Mouse (Mus musculus): ENCODE data around the gene Eid2. TPM values are rescaled to one million over a fixed set of nuclear protein-coding genes. Genes with fewer than 3 reads are reported as not detected.

Gene Eid2
- polyA plus RNA-seq, 1 experiment from 2014 or later = 10.9 TPM

DNA sequence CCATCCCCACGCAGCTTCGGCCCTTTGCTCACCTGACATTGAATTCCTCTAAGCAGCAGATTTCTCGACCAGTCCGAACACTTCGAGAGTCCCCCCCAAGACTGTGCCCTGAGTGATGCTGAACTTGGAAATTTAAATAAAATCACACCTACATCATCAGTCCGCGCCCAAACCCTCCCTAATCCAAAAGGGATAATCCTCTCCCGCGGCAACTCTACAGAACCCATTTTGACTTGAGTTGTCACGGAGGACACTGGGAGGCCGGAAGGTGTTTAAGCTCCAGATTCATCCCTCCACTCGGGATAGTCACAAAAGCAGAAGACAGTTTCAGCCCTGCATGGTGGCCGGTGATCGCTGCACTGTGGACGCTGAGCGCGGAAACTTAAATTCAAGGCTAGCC, 15.7 kb upstream of the Eid2 start:
- no peak overlapping the region for H3K4me2 ChIP-seq (ENCODE audit: low read length)
- H3K27me3 ChIP-seq (ENCODE audit: insufficient read depth, low read length) = no peaks in the 10 kb centered on the region
- no peak overlapping the region for H3K9ac ChIP-seq (ENCODE audit: low read depth, low read length)
- 86% methylated on average over 17 of the region's 17 CpGs for WGBS
- H3K36me3 ChIP-seq (ENCODE audit: insufficient read depth, low read length) = no peaks in the 10 kb centered on the region
- H3K9me3 ChIP-seq (replicated peaks; ENCODE audit: low read length) = no peaks in the 10 kb centered on the region
- ATAC-seq (replicated peaks; ENCODE audit: low FRiP score, low read depth) (no peak), DNase-seq (ENCODE audit: low spot score) (no peak)
- no peaks in the 10 kb centered on the region for H3K4me1 ChIP-seq (replicated peaks; ENCODE audit: insufficient read depth, low read length)
- H3K4me3 ChIP-seq (replicated peaks; ENCODE audit: low read depth, low read length) = no peak overlapping the region
- H3K27ac ChIP-seq = no peak overlapping the region
- no peak for TF ChIP-seq CTCF (IDR thresholded peaks at IDR 0.05; ENCODE audit: low read depth)

GRCm38 (mm10) chr7:28254591-28254990, 13.1 kb upstream of the Eid2 start:
- Histone ChIP-seq H3K36me3 (ENCODE audit: insufficient read depth, low read length) (no peaks in the 10 kb centered on the region), H3K27ac (no peak overlapping the region), H3K4me3 (replicated peaks; ENCODE audit: low read depth, low read length) (no peak overlapping the region), H3K27me3 (ENCODE audit: insufficient read depth, low read length) (no peaks in the 10 kb centered on the region), H3K9ac (ENCODE audit: low read depth, low read length) (no peak overlapping the region), H3K4me2 (ENCODE audit: low read length) (no peak overlapping the region), H3K4me1 (replicated peaks; ENCODE audit: insufficient read depth, low read length) (no peaks in the 10 kb centered on the region), H3K9me3 (replicated peaks; ENCODE audit: low read length) (no peaks in the 10 kb centered on the region)
- no peak for DNase-seq (ENCODE audit: low spot score)
- 81% methylated on average over 6 of the region's 6 CpGs for WGBS
- ATAC-seq (replicated peaks; ENCODE audit: low FRiP score, low read depth) = no peak
- no peak for TF ChIP-seq CTCF (IDR thresholded peaks at IDR 0.05; ENCODE audit: low read depth)

DNA sequence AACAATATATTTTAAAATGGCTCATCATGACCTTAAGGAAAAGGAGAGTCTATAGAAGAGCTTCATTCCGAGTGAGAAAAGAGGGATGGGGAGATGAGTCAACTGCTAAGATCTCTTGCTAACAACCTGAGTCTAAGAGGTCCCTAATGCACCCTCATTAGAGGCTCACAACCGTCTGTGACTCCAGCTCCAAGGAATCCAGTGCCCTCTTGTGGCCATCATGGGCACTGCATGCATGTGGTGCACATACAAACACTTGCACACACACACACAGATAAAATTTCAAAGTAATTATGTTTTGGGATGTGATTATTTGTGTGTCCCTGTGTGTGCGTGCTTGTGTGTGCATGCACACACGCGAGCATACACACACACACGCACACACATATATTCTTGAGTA, 12.2 kb upstream of the Eid2 start:
- WGBS = 79% methylated on average over 6 of the region's 6 CpGs
- no peak; the same call in 1 of the 2 replicates for TF ChIP-seq CTCF (IDR thresholded peaks at IDR 0.05; ENCODE audit: low read depth)
- H3K27me3 ChIP-seq (ENCODE audit: insufficient read depth, low read length) = no peaks in the 10 kb centered on the region

GRCm38 (mm10) chr7:28262861-28263260, 4.8 kb upstream of the Eid2 start:
- Histone ChIP-seq H3K36me3 (ENCODE audit: insufficient read depth, low read length) (no peaks in the 10 kb centered on the region), H3K27ac (no peak overlapping the region), H3K4me3 (replicated peaks; ENCODE audit: low read depth, low read length) (no peak overlapping the region), H3K4me1 (replicated peaks; ENCODE audit: insufficient read depth, low read length) (no peaks in the 10 kb centered on the region), H3K4me2 (ENCODE audit: low read length) (no peak overlapping the region), H3K9ac (ENCODE audit: low read depth, low read length) (no peak overlapping the region), H3K27me3 (ENCODE audit: insufficient read depth, low read length) (no peaks in the 10 kb centered on the region), H3K9me3 (replicated peaks; ENCODE audit: low read length) (no peaks in the 10 kb centered on the region)
- ATAC-seq (replicated peaks; ENCODE audit: low FRiP score, low read depth) (no peak), DNase-seq (ENCODE audit: low spot score) (no peak)
- TF ChIP-seq CTCF (IDR thresholded peaks at IDR 0.05; ENCODE audit: low read depth) = no peak
- WGBS = 34% methylated on average over 5 of the region's 5 CpGs

More for the DNA sequence above, 12.2 kb upstream of the Eid2 start:
- Histone ChIP-seq H3K4me1 (replicated peaks; ENCODE audit: insufficient read depth, low read length) (no peaks in the 10 kb centered on the region), H3K9ac (ENCODE audit: low read depth, low read length) (no peak overlapping the region), H3K4me3 (replicated peaks; ENCODE audit: low read depth, low read length) (no peak overlapping the region), H3K4me2 (ENCODE audit: low read length) (no peak overlapping the region), H3K9me3 (replicated peaks; ENCODE audit: low read length) (no peaks in the 10 kb centered on the region), H3K27ac (no peak overlapping the region), H3K36me3 (ENCODE audit: insufficient read depth, low read length) (no peaks in the 10 kb centered on the region)
- ATAC-seq (replicated peaks; ENCODE audit: low FRiP score, low read depth) = no peak
- DNase-seq (ENCODE audit: low spot score) = no peak

DNA sequence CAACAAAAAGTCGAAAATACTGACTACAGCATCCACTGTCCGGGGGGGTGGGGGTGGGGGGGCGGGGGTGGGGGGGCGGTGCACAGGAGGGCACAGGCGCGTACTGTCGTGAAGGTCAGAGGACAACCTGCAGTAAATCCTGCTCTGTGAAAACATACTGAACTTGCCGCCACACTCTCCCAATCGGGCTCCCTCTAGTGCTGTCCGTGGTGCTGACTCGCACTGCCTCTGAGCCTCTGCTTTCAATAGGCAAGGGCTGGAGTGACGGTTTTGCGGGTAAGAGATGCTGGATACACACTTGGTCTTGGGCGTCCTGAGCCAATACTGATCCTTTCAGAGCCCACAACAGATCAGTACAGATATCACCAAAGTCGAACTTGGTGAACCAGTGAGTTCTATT, 3.9 kb upstream of the Eid2 start:
- TF ChIP-seq CTCF (IDR thresholded peaks at IDR 0.05; ENCODE audit: low read depth) = peak; percentile 20; the same call in 1 of the 2 replicates
- Histone ChIP-seq H3K4me3 (replicated peaks; ENCODE audit: low read depth, low read length) (no peak overlapping the region), H3K36me3 (ENCODE audit: insufficient read depth, low read length) (no peaks in the 10 kb centered on the region), H3K27ac (no peak overlapping the region), H3K4me2 (ENCODE audit: low read length) (no peak overlapping the region), H3K9ac (ENCODE audit: low read depth, low read length) (no peak overlapping the region), H3K27me3 (ENCODE audit: insufficient read depth, low read length) (no peaks in the 10 kb centered on the region), H3K4me1 (replicated peaks; ENCODE audit: insufficient read depth, low read length) (no peaks in the 10 kb centered on the region), H3K9me3 (replicated peaks; ENCODE audit: low read length) (no peaks in the 10 kb centered on the region)
- ATAC-seq (replicated peaks; ENCODE audit: low FRiP score, low read depth) (peak; percentile 47; the same call in 1 of the 2 replicates), DNase-seq (ENCODE audit: low spot score) (peak; percentile 87)
- 6% methylated on average over 14 of the region's 15 CpGs for WGBS

DNA sequence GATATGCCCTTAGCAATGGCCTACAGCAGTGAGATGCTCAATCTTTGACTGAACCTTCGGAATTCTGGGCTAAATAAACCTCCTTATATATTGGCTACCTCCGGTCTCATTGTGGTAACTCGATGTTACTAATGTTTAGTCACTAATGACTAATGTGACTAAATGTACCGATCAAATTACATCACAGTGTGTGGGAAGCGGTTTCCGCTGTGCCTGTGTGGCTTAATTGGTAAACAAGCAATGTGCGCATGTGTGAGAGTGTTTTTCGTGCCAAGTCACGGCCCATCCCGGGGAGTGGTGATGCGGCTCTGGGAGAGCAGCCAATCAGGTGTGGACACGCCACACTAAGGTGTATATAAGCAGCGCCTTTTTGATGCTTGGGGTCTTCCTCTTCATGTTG, 2.3 kb upstream of the Eid2 start:
- no peak for ATAC-seq (replicated peaks; ENCODE audit: low FRiP score, low read depth)

DNA sequence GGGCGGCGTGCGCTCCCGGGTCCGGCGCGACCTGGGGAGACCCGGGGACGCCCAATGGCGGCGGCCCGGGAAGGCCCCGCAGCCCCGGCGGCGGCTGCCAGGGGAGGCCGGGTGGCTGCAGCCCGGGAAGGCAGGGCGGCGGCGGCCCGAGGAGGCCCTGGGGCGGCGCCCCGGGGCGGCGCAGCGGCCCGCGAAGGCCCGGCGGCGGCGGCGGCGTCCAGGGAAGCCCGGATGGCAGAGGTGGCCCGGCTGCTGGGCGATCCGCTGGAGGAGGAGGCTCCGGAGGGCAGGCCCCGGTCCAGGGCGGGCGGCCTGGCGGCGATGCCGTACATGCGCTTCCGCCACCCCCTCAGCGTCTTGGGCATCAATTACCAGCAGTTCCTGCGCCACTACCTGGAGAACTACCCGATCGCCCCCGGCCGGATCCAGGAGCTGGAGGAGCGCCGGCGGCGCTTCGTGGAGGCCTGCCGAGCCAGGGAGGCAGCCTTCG, 406 bp downstream of the Eid2 start:
- peak; percentile 57 for ATAC-seq (replicated peaks; ENCODE audit: low FRiP score, low read depth)
- Histone ChIP-seq H3K4me1 (replicated peaks; ENCODE audit: insufficient read depth, low read length) (no peaks in the 10 kb centered on the region), H3K27me3 (ENCODE audit: insufficient read depth, low read length) (no peaks in the 10 kb centered on the region), H3K4me3 (replicated peaks; ENCODE audit: low read depth, low read length) (peak overlapping the region; percentile 88), H3K9ac (ENCODE audit: low read depth, low read length) (peak overlapping the region; percentile 94), H3K27ac (peak overlapping the region; percentile 88), H3K36me3 (ENCODE audit: insufficient read depth, low read length) (0 out of 2 replicates have a peak, but pooled peaks cover 6% of the 10 kb centered on the region), H3K4me2 (ENCODE audit: low read length) (peak overlapping the region; percentile 86), H3K9me3 (replicated peaks; ENCODE audit: low read length) (no peaks in the 10 kb centered on the region)
- no peak for TF ChIP-seq CTCF (IDR thresholded peaks at IDR 0.05; ENCODE audit: low read depth)
- WGBS = under 1% methylated on average over 49 of the region's 62 CpGs
- DNase-seq (ENCODE audit: low spot score) = peak; percentile 68

More for the DNA sequence above, 2.3 kb upstream of the Eid2 start:
- no peak overlapping the region for H3K4me2 ChIP-seq (ENCODE audit: low read length)
- no peaks in the 10 kb centered on the region for H3K36me3 ChIP-seq (ENCODE audit: insufficient read depth, low read length)
- 82% methylated on average over 13 of the region's 13 CpGs for WGBS
- no peak for DNase-seq (ENCODE audit: low spot score)
- TF ChIP-seq CTCF (IDR thresholded peaks at IDR 0.05; ENCODE audit: low read depth) = no peak
- H3K27me3 ChIP-seq (ENCODE audit: insufficient read depth, low read length) = no peaks in the 10 kb centered on the region
- no peak overlapping the region for H3K27ac ChIP-seq
- no peaks in the 10 kb centered on the region for H3K9me3 ChIP-seq (replicated peaks; ENCODE audit: low read length)
- H3K4me1 ChIP-seq (replicated peaks; ENCODE audit: insufficient read depth, low read length) = no peaks in the 10 kb centered on the region
- H3K4me3 ChIP-seq (replicated peaks; ENCODE audit: low read depth, low read length) = no peak overlapping the region
- H3K9ac ChIP-seq (ENCODE audit: low read depth, low read length) = no peak overlapping the region
